In genomic region chr10:81141455-81142210, GRCm38 (mm10) we compare ENCODE assay signal across 9 mouse cellular contexts. TPM values are rescaled to one million over a fixed set of nuclear protein-coding genes. Genes with fewer than 3 reads are reported as not detected.
A peak's percentile ranks its signal among the peaks of the same experiment; 100 is the strongest.
DNase-seq lines count a peak whose midpoint lies in the region; ATAC-seq and TF ChIP-seq lines count a peak whose summit lies in the region.
"Had no signal": no experiment of that assay in that cellular context is flagged by ENCODE, and none has a peak within 500 bp of the region (broad histone marks: within the 10 kb centered on the region; RNA-seq: fewer than 3 reads in every experiment).

No protein-coding gene starts in this region.

- peak; percentile 56 for DNase-seq in cerebellum, adult 11-12 months
- no peak for DNase-seq in cerebellum, postnatal 4 days (ENCODE audit: low spot score in 2 of 2)
- no peak for DNase-seq in layer of hippocampus, adult 2 months (ENCODE audit: low spot score in 2 of 2)
- DNase-seq in layer of hippocampus, adult 9-10 months (ENCODE audit: low spot score), result no peak
- DNase-seq in hindbrain, embryonic 11.5 days (ENCODE audit: low spot score), result no peak
- DNase-seq in midbrain, embryonic 14.5 days, result no peak
- no peak for DNase-seq in right cerebral cortex, postnatal 10 days (ENCODE audit: low spot score in 2 of 2)
- no peak for DNase-seq in urinary bladder, postnatal 4 days (ENCODE audit: low spot score in 2 of 2)
- DNase-seq: layer of hippocampus, adult 9-11 months had no signal

- no peak for TF ChIP-seq CTCF in layer of hippocampus, adult 2 months (conservative IDR thresholded peaks at IDR 0.05)

- peaks cover 18% of the 10 kb centered on the region for H3K4me1 ChIP-seq in hindbrain, embryonic 11.5 days (replicated peaks; ENCODE audit: control insufficient read depth, insufficient read depth, low read length)
- peaks cover 26% of the 10 kb centered on the region for H3K4me1 ChIP-seq in midbrain, embryonic 14.5 days (ENCODE audit: control insufficient read depth, insufficient read depth, low read length)

- H3K36me3 ChIP-seq in hindbrain, embryonic 11.5 days (ENCODE audit: control insufficient read depth, insufficient read depth, low read length), result peaks cover 19% of the 10 kb centered on the region
- peaks cover 33% of the 10 kb centered on the region for H3K36me3 ChIP-seq in midbrain, embryonic 14.5 days (ENCODE audit: control insufficient read depth, insufficient read depth, low read length)

- no peaks in the 10 kb centered on the region for H3K27me3 ChIP-seq in hindbrain, embryonic 11.5 days (ENCODE audit: control insufficient read depth, insufficient read depth, low read length)
- H3K27me3 ChIP-seq in midbrain, embryonic 14.5 days (ENCODE audit: control insufficient read depth, insufficient read depth, low read length), result no peaks in the 10 kb centered on the region

- H3K27ac ChIP-seq in layer of hippocampus, adult 2 months, result peak overlapping the region; percentile 98; the same call in 1 of the 2 replicates
- 0 out of 2 replicates have a peak overlapping the region, but pooled peaks have one; percentile 1 for H3K27ac ChIP-seq in hindbrain, embryonic 11.5 days (ENCODE audit: low read depth, low read length)
- no peak overlapping the region for H3K27ac ChIP-seq in midbrain, embryonic 14.5 days (replicated peaks; ENCODE audit: low read depth, low read length)

- ATAC-seq in hindbrain, embryonic 11.5 days (ENCODE audit: low FRiP score), result no peak
- ATAC-seq in midbrain, embryonic 14.5 days (ENCODE audit: low FRiP score, low TSS enrichment), result no peak

- 0 out of 2 replicates have a peak overlapping the region, but pooled peaks have one; percentile 15 for H3K9ac ChIP-seq in hindbrain, embryonic 11.5 days (ENCODE audit: low read depth, low read length)
- 0 out of 2 replicates have a peak overlapping the region, but pooled peaks have one; percentile 6 for H3K9ac ChIP-seq in midbrain, embryonic 14.5 days (replicated peaks; ENCODE audit: low read length)

- H3K4me3 ChIP-seq in layer of hippocampus, adult 2 months, result no peak overlapping the region; the same call in 1 of the 2 replicates
- H3K4me3 ChIP-seq in hindbrain, embryonic 11.5 days (ENCODE audit: low read depth, low read length), result no peak overlapping the region
- H3K4me3 ChIP-seq in midbrain, embryonic 14.5 days (replicated peaks; ENCODE audit: low read depth, low read length), result no peak overlapping the region

- H3K9me3 ChIP-seq in hindbrain, embryonic 11.5 days (ENCODE audit: control insufficient read depth, low read length), result no peaks in the 10 kb centered on the region
- H3K9me3 ChIP-seq in midbrain, embryonic 14.5 days (ENCODE audit: control insufficient read depth, low read length), result no peaks in the 10 kb centered on the region

- H3K4me2 ChIP-seq in hindbrain, embryonic 11.5 days (replicated peaks; ENCODE audit: low read depth, low read length), result no peak overlapping the region
- no peak overlapping the region for H3K4me2 ChIP-seq in midbrain, embryonic 14.5 days (ENCODE audit: low read length)

- WGBS in hindbrain, embryonic 11.5 days, result 79% methylated on average over 7 of the region's 7 CpGs
- WGBS in midbrain, embryonic 14.5 days, result 75% methylated on average over 7 of the region's 7 CpGs

RNA-seq across cellular contexts. Expression of gene Zbtb7a, which starts 6.6 kb away (rescaled TPM):
- 100 to 1,000 TPM; 103 to 109 TPM for total RNA-seq in layer of hippocampus, adult 2 months (2021)
- 6.6 and 7.9 TPM in 2 replicates for polyA plus RNA-seq in hindbrain, embryonic 11.5 days (2014; fragmentation: Nextera tagmentation; extraction: Ambion mirVana)
- 8.1 and 12.4 TPM in 2 replicates for polyA plus RNA-seq in midbrain, embryonic 14.5 days (2014; fragmentation: Nextera tagmentation; extraction: Ambion mirVana)

RNA-seq across cellular contexts. Expression of gene Pias4, which starts 26.1 kb away (rescaled TPM):
- total RNA-seq in layer of hippocampus, adult 2 months (2021), result 10 to 100 TPM; 29.4 to 29.5 TPM
- polyA plus RNA-seq in hindbrain, embryonic 11.5 days (2014; fragmentation: Nextera tagmentation; extraction: Ambion mirVana), result 52.7 and 54.1 TPM in 2 replicates
- polyA plus RNA-seq in midbrain, embryonic 14.5 days (2014; fragmentation: Nextera tagmentation; extraction: Ambion mirVana), result 49.2 and 55.7 TPM in 2 replicates

RNA-seq across cellular contexts. Expression of gene Eef2, which starts 34.8 kb away (rescaled TPM):
- total RNA-seq in layer of hippocampus, adult 2 months (2021), result 100 to 1,000 TPM; 907 to 909 TPM
- 380 and 413 TPM in 2 replicates for polyA plus RNA-seq in hindbrain, embryonic 11.5 days (2014; fragmentation: Nextera tagmentation; extraction: Ambion mirVana)
- 479 and 528 TPM in 2 replicates for polyA plus RNA-seq in midbrain, embryonic 14.5 days (2014; fragmentation: Nextera tagmentation; extraction: Ambion mirVana)

RNA-seq across cellular contexts. Expression of gene Map2k2, which starts 35.9 kb away (rescaled TPM):
- total RNA-seq in layer of hippocampus, adult 2 months (2021), result 100 to 1,000 TPM; 132 to 139 TPM
- 201 and 203 TPM in 2 replicates for polyA plus RNA-seq in hindbrain, embryonic 11.5 days (2014; fragmentation: Nextera tagmentation; extraction: Ambion mirVana)
- 236 and 240 TPM in 2 replicates for polyA plus RNA-seq in midbrain, embryonic 14.5 days (2014; fragmentation: Nextera tagmentation; extraction: Ambion mirVana)

RNA-seq across cellular contexts. Expression of gene Dapk3, which starts 41.2 kb away (rescaled TPM):
- 10 to 100 TPM; 73.6 to 78.4 TPM for total RNA-seq in layer of hippocampus, adult 2 months (2021)
- 49.9 and 53.3 TPM in 2 replicates for polyA plus RNA-seq in hindbrain, embryonic 11.5 days (2014; fragmentation: Nextera tagmentation; extraction: Ambion mirVana)
- 63.3 and 66.9 TPM in 2 replicates for polyA plus RNA-seq in midbrain, embryonic 14.5 days (2014; fragmentation: Nextera tagmentation; extraction: Ambion mirVana)
